ENCODE assay signal across 18 mouse cellular contexts in the genomic region with DNA sequence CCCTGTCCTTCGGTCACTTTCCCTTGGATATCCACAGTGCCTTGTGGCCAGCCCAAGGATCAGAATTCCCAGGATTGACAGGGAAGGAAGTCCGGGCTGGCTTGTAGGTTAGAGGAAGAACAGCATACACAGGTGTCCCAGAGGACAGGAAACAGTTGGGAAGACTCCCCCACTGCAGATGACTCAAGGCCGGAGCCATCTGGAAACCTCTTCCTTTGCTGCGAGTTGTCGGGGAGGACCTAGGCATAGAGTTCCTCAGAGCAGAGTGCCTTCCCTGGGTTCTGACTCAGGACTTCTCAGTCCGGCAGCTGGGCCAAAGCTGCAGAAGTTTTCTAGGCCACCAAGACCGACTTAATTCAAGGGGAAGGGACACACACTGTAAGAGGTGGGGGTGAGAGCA. TPM values are rescaled to one million over a fixed set of nuclear protein-coding genes. Genes with fewer than 3 reads are reported as not detected.
DNase-seq lines count a peak whose midpoint lies in the region; ATAC-seq and TF ChIP-seq lines count a peak whose summit lies in the region.
"Had no signal": no experiment of that assay in that cellular context is flagged by ENCODE, and none has a peak within 500 bp of the region (broad histone marks: within the 10 kb centered on the region; RNA-seq: fewer than 3 reads in every experiment).

No protein-coding gene starts in this region.

- H3K4me3 ChIP-seq in kidney, embryonic 14.5 days (ENCODE audit: low read length) = no peak overlapping the region
- H3K4me3 ChIP-seq in lung, postnatal 0 days (ENCODE audit: low read depth, low read length) = no peak overlapping the region
- H3K4me3 ChIP-seq in embryonic facial prominence, embryonic 15.5 days (replicated peaks) = no peak overlapping the region
- no peak overlapping the region for H3K4me3 ChIP-seq in intestine, embryonic 16.5 days (ENCODE audit: low read length)
- H3K4me3 ChIP-seq: erythroblast, embryonic 14.5 days; liver, embryonic 15.5 days; megakaryocyte, embryonic 14.5 days; neural tube, embryonic 15.5 days had no signal

- no peaks in the 10 kb centered on the region for H3K36me3 ChIP-seq in kidney, embryonic 14.5 days (ENCODE audit: control insufficient read depth, insufficient read depth, low read length)
- no peaks in the 10 kb centered on the region for H3K36me3 ChIP-seq in lung, postnatal 0 days (ENCODE audit: insufficient read depth, low read length)
- H3K36me3 ChIP-seq in embryonic facial prominence, embryonic 15.5 days = no peaks in the 10 kb centered on the region
- no peaks in the 10 kb centered on the region for H3K36me3 ChIP-seq in intestine, embryonic 16.5 days (ENCODE audit: control insufficient read depth, insufficient read depth, low read length)
- H3K36me3 ChIP-seq: liver, embryonic 15.5 days; neural tube, embryonic 15.5 days had no signal

- no peaks in the 10 kb centered on the region for H3K9me3 ChIP-seq in kidney, embryonic 14.5 days (ENCODE audit: control insufficient read depth, low read length)
- H3K9me3 ChIP-seq in lung, postnatal 0 days (ENCODE audit: low read length) = no peaks in the 10 kb centered on the region
- no peaks in the 10 kb centered on the region for H3K9me3 ChIP-seq in embryonic facial prominence, embryonic 15.5 days (replicated peaks)
- no peaks in the 10 kb centered on the region for H3K9me3 ChIP-seq in intestine, embryonic 16.5 days (ENCODE audit: control insufficient read depth, low read length)
- H3K9me3 ChIP-seq: liver, embryonic 15.5 days; megakaryocyte, embryonic 14.5 days; neural tube, embryonic 15.5 days had no signal

- DNase-seq in kidney, adult 8-10 months = no peak
- no peak for DNase-seq in lung, postnatal 0 days (ENCODE audit: low spot score)
- DNase-seq in lung, postnatal 36 days = no peak
- DNase-seq in cerebellum, adult 11 months = no peak
- DNase-seq in thymus, postnatal 10 days (ENCODE audit: low spot score in 2 of 2) = no peak
- DNase-seq: cerebellum, adult 18-20 months; gastrocnemius, postnatal 36 days; kidney, postnatal 36 days; left cerebral cortex, postnatal 4 days; right cerebral cortex, adult 18-20 months; thymus, postnatal 36 days had no signal

- no peaks in the 10 kb centered on the region for H3K27me3 ChIP-seq in kidney, embryonic 14.5 days (ENCODE audit: control insufficient read depth, insufficient read depth, low read length)
- no peaks in the 10 kb centered on the region for H3K27me3 ChIP-seq in lung, postnatal 0 days (replicated peaks; ENCODE audit: insufficient read depth, low read length)
- H3K27me3 ChIP-seq in embryonic facial prominence, embryonic 15.5 days = no peaks in the 10 kb centered on the region
- no peaks in the 10 kb centered on the region for H3K27me3 ChIP-seq in intestine, embryonic 16.5 days (replicated peaks; ENCODE audit: control insufficient read depth, insufficient read depth, low read length)
- H3K27me3 ChIP-seq: neural tube, embryonic 15.5 days had no signal

- 52% methylated on average over 7 of the region's 7 CpGs for WGBS in kidney, embryonic 14.5 days
- WGBS in lung, postnatal 0 days = 61% methylated on average over 7 of the region's 7 CpGs
- 64% methylated on average over 7 of the region's 7 CpGs for WGBS in embryonic facial prominence, embryonic 15.5 days
- WGBS in intestine, embryonic 16.5 days = 51% methylated on average over 7 of the region's 7 CpGs

- no peak overlapping the region; the same call in 1 of the 2 replicates for H3K27ac ChIP-seq in kidney, embryonic 14.5 days (ENCODE audit: low read depth, low read length)
- H3K27ac ChIP-seq in lung, postnatal 0 days (ENCODE audit: low read length) = no peak overlapping the region
- H3K27ac ChIP-seq in embryonic facial prominence, embryonic 15.5 days (replicated peaks) = no peak overlapping the region
- H3K27ac ChIP-seq in intestine, embryonic 16.5 days (ENCODE audit: low read length) = 0 out of 2 replicates have a peak overlapping the region, but pooled peaks have one; percentile 21
- H3K27ac ChIP-seq: liver, embryonic 15.5 days; neural tube, embryonic 15.5 days had no signal

- H3K4me2 ChIP-seq in kidney, embryonic 14.5 days (replicated peaks; ENCODE audit: low read depth, low read length) = no peak overlapping the region
- H3K4me2 ChIP-seq in lung, postnatal 0 days (replicated peaks; ENCODE audit: low read depth, low read length) = no peak overlapping the region
- no peak overlapping the region for H3K4me2 ChIP-seq in embryonic facial prominence, embryonic 15.5 days (replicated peaks)
- no peak overlapping the region for H3K4me2 ChIP-seq in intestine, embryonic 16.5 days (ENCODE audit: low read depth, low read length)
- H3K4me2 ChIP-seq: liver, embryonic 15.5 days; neural tube, embryonic 15.5 days had no signal

- H3K9ac ChIP-seq in kidney, embryonic 14.5 days (ENCODE audit: low read depth, low read length) = no peak overlapping the region
- H3K9ac ChIP-seq in lung, postnatal 0 days (replicated peaks; ENCODE audit: low read depth) = no peak overlapping the region
- no peak overlapping the region for H3K9ac ChIP-seq in embryonic facial prominence, embryonic 15.5 days
- H3K9ac ChIP-seq in intestine, embryonic 16.5 days (ENCODE audit: low read depth, low read length) = no peak overlapping the region
- H3K9ac ChIP-seq: liver, embryonic 15.5 days; neural tube, embryonic 15.5 days had no signal

- no peak for TF ChIP-seq CTCF in lung, postnatal 0 days (IDR thresholded peaks at IDR 0.05)

- peak; percentile 7; the same call in 1 of the 2 replicates for TF ChIP-seq EP300 in lung, postnatal 0 days (IDR thresholded peaks at IDR 0.05)

- peak; percentile 41; the same call in 1 of the 2 replicates for ATAC-seq in kidney, embryonic 14.5 days (ENCODE audit: low FRiP score, low TSS enrichment)
- ATAC-seq in lung, postnatal 0 days = peak; percentile 26; the same call in 1 of the 2 replicates
- 0 out of 2 replicates have a peak, but pooled peaks have one; percentile 19 for ATAC-seq in embryonic facial prominence, embryonic 15.5 days (ENCODE audit: insufficient number of reproducible peaks, low FRiP score, low TSS enrichment, low read depth)
- ATAC-seq in intestine, embryonic 16.5 days = peak; percentile 45; the same call in 1 of the 2 replicates

- peaks cover 13% of the 10 kb centered on the region for H3K4me1 ChIP-seq in kidney, embryonic 14.5 days (ENCODE audit: control insufficient read depth, insufficient read depth, low read length)
- no peaks in the 10 kb centered on the region for H3K4me1 ChIP-seq in lung, postnatal 0 days (ENCODE audit: insufficient read depth, low read depth, low read length)
- 0 out of 2 replicates have a peak, but pooled peaks cover 6% of the 10 kb centered on the region for H3K4me1 ChIP-seq in embryonic facial prominence, embryonic 15.5 days
- H3K4me1 ChIP-seq in intestine, embryonic 16.5 days (ENCODE audit: control insufficient read depth, insufficient read depth, low read length) = peaks cover 9% of the 10 kb centered on the region; the same call in 1 of the 2 replicates
- H3K4me1 ChIP-seq: liver, embryonic 15.5 days had no signal

RNA-seq across cellular contexts. Expression of a gene that starts 33.0 kb away (rescaled TPM):
- polyA plus RNA-seq in kidney, embryonic 14.5 days (2014; fragmentation: Nextera tagmentation; extraction: Ambion mirVana) = 20.3 and 27.2 TPM in 2 replicates
- 5.9 and 6.6 TPM in 2 replicates for polyA plus RNA-seq in lung, postnatal 0 days (2015; fragmentation: Nextera tagmentation; extraction: Ambion mirVana)
- 7.9 and 9.3 TPM in 2 replicates for polyA plus RNA-seq in embryonic facial prominence, embryonic 15.5 days (2015; fragmentation: Nextera tagmentation; extraction: Ambion mirVana)
- polyA plus RNA-seq in intestine, embryonic 16.5 days (2015; fragmentation: Nextera tagmentation; extraction: Ambion mirVana) = 4.9 and 5.7 TPM in 2 replicates

RNA-seq across cellular contexts. Expression of a gene that starts 48.6 kb away (rescaled TPM):
- polyA plus RNA-seq in kidney, embryonic 14.5 days (2014; fragmentation: Nextera tagmentation; extraction: Ambion mirVana) = 81.2 and 89.0 TPM in 2 replicates
- polyA plus RNA-seq in lung, postnatal 0 days (2015; fragmentation: Nextera tagmentation; extraction: Ambion mirVana) = 66.6 and 69.4 TPM in 2 replicates
- 90.2 and 94.5 TPM in 2 replicates for polyA plus RNA-seq in embryonic facial prominence, embryonic 15.5 days (2015; fragmentation: Nextera tagmentation; extraction: Ambion mirVana)
- 84.6 and 91.4 TPM in 2 replicates for polyA plus RNA-seq in intestine, embryonic 16.5 days (2015; fragmentation: Nextera tagmentation; extraction: Ambion mirVana)
